Mouse (Mus musculus) myocyte (in vitro differentiated cells): ENCODE data around the gene Hspa1b.

Experiments
- CEBPB ChIP-seq: IDR thresholded peaks from 2 replicates; pipeline ENCODE4 v1.6.1; 2011; ENCODE audit warnings: mild to moderate bottlenecking, moderate library complexity; ENCODE audit not compliant: poor library complexity, insufficient read depth, severe bottlenecking
- E2F4 ChIP-seq: IDR thresholded peaks from one replicate; pipeline ENCODE4 v1.6.1; 2011; ENCODE audit warnings: mild to moderate bottlenecking, control low read depth, moderate library complexity; ENCODE audit not compliant: insufficient read depth
- MAX ChIP-seq: IDR thresholded peaks from one replicate; pipeline ENCODE4 v1.6.1; 2011; ENCODE audit warnings: low read depth, mild to moderate bottlenecking, control low read depth
- MYOG ChIP-seq, 3 experiments: IDR thresholded peaks; one replicate each; pipeline ENCODE4 v1.6.1; 2011; ENCODE audit warnings: control low read depth in 2 of 3, low read depth in 2 of 3, mild to moderate bottlenecking in 2 of 3; ENCODE audit not compliant: insufficient read length in 2 of 3, control insufficient read depth in 1 of 3, insufficient read depth in 1 of 3
- POLR2A ChIP-seq: IDR thresholded peaks from one replicate; pipeline ENCODE4 v1.6.1; 2011; ENCODE audit warnings: low read depth, mild to moderate bottlenecking, control low read depth, moderate library complexity; ENCODE audit not compliant: insufficient read length
- POLR2AphosphoS2 ChIP-seq: IDR thresholded peaks from one replicate; pipeline ENCODE4 v1.6.1; 2011; ENCODE audit warnings: low read depth, control low read depth; ENCODE audit not compliant: insufficient read length
- SRF ChIP-seq: IDR thresholded peaks from one replicate; pipeline ENCODE4 v1.6.1; 2011; ENCODE audit warnings: low read depth; ENCODE audit not compliant: control insufficient read depth, insufficient read length
- USF1 ChIP-seq: IDR thresholded peaks from one replicate; pipeline ENCODE4 v1.6.1; 2011; ENCODE audit warnings: low read depth, mild to moderate bottlenecking, control low read depth, moderate library complexity

GRCm38 (mm10) chr17:34917188-34917587 lies 41.9 kb downstream of the Hspa1b start:
- TF ChIP-seq MAX = no peak
- no peak for TF ChIP-seq POLR2A
- no peak for TF ChIP-seq E2F4
- no peak for TF ChIP-seq MYOG (IDR thresholded peaks at IDR 0.05; ENCODE audit: control insufficient read depth in 1 of 3, insufficient read depth in 1 of 3, insufficient read length in 2 of 3, low read depth in 2 of 3)
- no peak for TF ChIP-seq USF1
- TF ChIP-seq POLR2AphosphoS2 = no peak
- TF ChIP-seq SRF = no peak
- no peak for TF ChIP-seq CEBPB
